Mouse (Mus musculus): ENCODE results near the gene Ankrd35. TPM values are rescaled to one million over a fixed set of nuclear protein-coding genes. Genes with fewer than 3 reads are reported as not detected.
"Not testable (repeated sequence)": the region's sequence is repeated elsewhere in the genome, so short reads cannot be mapped to it uniquely, and the experiment has no call there.

Gene Ankrd35
- polyA plus RNA-seq, 1 experiment from 2014 or later, result 1.9 TPM

DNA sequence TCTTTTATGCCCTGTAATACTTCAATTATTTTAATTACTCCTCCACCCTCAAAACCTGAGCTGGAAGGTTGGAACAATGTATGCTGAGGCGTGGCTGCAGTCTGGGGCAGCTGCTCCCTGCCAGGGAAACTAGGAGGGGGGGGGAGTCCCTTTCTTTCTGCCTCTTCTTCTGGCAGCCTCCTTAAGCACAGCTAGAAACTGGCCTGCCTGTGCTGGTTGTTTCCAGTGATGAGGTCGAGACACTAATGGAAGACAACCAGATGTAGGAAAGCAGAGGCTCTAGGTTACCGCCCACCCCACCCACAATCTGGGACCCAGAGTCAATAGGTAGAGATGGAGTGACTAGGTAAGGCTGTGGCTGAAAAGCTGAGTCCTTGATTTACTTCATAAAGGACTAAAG lies 5.8 kb downstream of the Ankrd35 start:
- no peaks in the 10 kb centered on the region; the same call in 1 of the 2 replicates for H3K27me3 ChIP-seq
- 17% methylated on average over 3 of the region's 3 CpGs for WGBS
- H3K4me2 ChIP-seq (replicated peaks), result no peak overlapping the region
- peaks cover 6% of the 10 kb centered on the region; the same call in 1 of the 2 replicates for H3K4me1 ChIP-seq
- H3K9ac ChIP-seq (replicated peaks), result no peak overlapping the region
- no peak overlapping the region for H3K4me3 ChIP-seq
- no peaks in the 10 kb centered on the region for H3K36me3 ChIP-seq
- no peak for ATAC-seq (replicated peaks)
- no peaks in the 10 kb centered on the region for H3K9me3 ChIP-seq
- no peak overlapping the region for H3K27ac ChIP-seq (replicated peaks)

DNA sequence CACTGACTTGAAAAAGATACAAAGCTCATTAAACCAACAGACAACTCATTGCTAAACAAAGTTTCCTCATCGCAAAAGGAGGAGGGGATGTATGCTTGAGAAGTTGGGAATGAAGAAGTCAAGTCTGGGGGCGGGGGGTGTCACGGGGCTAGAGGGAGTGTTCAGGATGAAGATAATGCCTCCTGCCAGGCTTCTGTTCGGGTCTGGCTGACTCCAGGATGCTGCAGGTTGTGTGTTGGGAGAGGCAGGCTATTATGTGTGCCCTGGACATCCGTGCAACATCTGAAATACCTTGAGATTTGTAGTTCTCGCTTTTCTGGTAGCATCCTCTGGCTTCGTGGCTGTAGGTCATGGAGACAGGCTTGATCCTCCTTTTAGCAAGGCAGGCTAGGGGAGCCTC lies 8.5 kb downstream of the Ankrd35 start:
- H3K9ac ChIP-seq (replicated peaks), result no peak overlapping the region
- no peak for ATAC-seq (replicated peaks)
- peaks cover 6% of the 10 kb centered on the region; the same call in 1 of the 2 replicates for H3K4me1 ChIP-seq
- H3K4me3 ChIP-seq, result no peak overlapping the region
- H3K4me2 ChIP-seq (replicated peaks), result no peak overlapping the region
- H3K36me3 ChIP-seq, result no peaks in the 10 kb centered on the region
- no peaks in the 10 kb centered on the region for H3K27me3 ChIP-seq
- 57% methylated on average over 7 of the region's 7 CpGs for WGBS
- no peak overlapping the region for H3K27ac ChIP-seq (replicated peaks)
- no peaks in the 10 kb centered on the region for H3K9me3 ChIP-seq

DNA sequence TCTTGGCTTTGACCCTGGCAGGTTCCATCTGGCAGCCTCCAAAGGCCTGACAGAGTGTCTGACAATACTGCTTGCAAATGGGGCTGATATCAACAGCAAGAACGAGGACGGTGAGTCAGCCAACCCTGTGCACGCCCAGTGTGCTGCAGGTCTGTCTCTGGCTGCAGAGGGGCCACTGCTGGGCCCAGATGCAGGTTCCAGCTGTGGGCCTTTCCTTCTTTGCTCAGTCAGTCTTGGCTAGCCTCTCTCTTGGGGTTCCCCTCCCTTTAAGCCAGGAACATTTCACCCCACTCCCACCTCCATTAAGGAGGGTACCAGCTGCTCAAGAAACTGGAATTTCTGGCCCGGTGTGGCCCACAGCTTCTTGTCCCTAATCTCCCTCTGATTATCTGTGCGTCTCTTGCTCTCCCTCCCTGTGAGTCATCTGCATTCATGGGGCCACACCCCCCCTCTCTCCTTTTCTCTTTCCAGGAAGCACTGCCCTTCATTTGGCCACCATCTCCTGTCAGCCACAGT lies 9.3 kb downstream of the Ankrd35 start:
- Histone ChIP-seq H3K27ac (replicated peaks) (no peak overlapping the region), H3K4me1 (peaks cover 6% of the 10 kb centered on the region; the same call in 1 of the 2 replicates), H3K27me3 (no peaks in the 10 kb centered on the region), H3K36me3 (no peaks in the 10 kb centered on the region), H3K9me3 (no peaks in the 10 kb centered on the region), H3K4me3 (no peak overlapping the region), H3K4me2 (replicated peaks) (no peak overlapping the region), H3K9ac (replicated peaks) (no peak overlapping the region)
- 20% methylated on average over 5 of the region's 5 CpGs for WGBS
- ATAC-seq (replicated peaks), result no peak

DNA sequence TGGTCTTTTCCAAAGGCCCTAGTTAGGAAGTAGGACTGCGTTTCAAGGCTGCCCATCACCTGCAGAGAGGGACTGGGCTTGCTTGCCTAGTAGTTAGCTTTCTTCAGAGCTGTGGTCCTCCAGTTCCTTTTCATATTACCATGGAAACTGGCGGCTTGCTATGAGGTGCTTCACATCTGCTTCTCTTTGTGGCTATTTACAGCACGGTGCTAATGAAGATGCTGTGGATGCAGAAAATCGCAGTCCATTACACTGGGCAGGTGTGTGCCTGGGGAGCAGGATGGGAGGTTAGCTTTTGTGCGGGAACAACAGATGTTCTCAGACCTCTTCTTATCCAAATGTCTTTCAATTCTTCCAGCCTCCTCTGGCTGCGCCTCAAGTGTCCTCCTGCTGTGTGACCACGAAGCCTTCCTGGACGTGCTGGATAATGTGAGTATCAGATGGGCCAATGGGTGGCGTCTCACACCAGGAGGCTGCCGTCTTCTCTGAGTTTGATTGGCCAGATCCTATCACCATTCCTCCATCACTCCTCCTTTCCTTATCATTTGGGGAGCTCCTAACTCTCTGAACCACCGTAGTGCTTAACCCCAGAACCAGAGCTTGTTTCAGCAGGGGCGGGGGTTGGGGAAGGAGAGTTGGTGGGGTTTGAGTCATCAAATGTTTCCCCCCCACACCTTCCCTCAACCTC lies 10.5 kb downstream of the Ankrd35 start:
- Histone ChIP-seq H3K9ac (replicated peaks) (no peak overlapping the region), H3K27me3 (no peaks in the 10 kb centered on the region), H3K4me1 (peaks cover 13% of the 10 kb centered on the region; the same call in 1 of the 2 replicates), H3K9me3 (no peaks in the 10 kb centered on the region), H3K27ac (replicated peaks) (peak overlapping the region; percentile 3; the same call in 1 of the 2 replicates), H3K4me3 (no peak overlapping the region), H3K4me2 (replicated peaks) (no peak overlapping the region), H3K36me3 (no peaks in the 10 kb centered on the region)
- ATAC-seq (replicated peaks), result peak; percentile 61
- WGBS, result 16% methylated on average over 12 of the region's 12 CpGs

DNA sequence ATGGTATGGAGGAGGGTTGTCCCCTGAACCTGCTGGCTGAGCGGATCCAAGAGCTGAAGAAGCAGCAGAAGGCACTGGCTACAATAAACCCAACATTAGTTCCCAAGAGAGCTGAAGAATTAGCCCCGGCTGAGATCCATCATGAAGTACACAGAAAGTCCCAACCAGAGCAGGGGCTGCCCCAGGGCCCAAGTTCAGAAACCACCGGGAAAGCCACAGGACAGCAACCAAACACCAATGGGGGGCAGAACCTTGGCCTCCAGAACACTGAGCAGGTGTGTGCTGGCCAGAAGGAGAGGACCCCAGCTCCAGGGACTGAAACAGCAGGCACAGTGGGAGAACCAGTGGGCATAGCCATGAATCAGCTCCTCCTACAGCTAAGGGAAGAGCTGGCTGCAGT lies 13.6 kb downstream of the Ankrd35 start:
- 89% methylated on average over 3 of the region's 3 CpGs for WGBS
- peaks cover 14% of the 10 kb centered on the region; the same call in 1 of the 2 replicates for H3K4me1 ChIP-seq

DNA sequence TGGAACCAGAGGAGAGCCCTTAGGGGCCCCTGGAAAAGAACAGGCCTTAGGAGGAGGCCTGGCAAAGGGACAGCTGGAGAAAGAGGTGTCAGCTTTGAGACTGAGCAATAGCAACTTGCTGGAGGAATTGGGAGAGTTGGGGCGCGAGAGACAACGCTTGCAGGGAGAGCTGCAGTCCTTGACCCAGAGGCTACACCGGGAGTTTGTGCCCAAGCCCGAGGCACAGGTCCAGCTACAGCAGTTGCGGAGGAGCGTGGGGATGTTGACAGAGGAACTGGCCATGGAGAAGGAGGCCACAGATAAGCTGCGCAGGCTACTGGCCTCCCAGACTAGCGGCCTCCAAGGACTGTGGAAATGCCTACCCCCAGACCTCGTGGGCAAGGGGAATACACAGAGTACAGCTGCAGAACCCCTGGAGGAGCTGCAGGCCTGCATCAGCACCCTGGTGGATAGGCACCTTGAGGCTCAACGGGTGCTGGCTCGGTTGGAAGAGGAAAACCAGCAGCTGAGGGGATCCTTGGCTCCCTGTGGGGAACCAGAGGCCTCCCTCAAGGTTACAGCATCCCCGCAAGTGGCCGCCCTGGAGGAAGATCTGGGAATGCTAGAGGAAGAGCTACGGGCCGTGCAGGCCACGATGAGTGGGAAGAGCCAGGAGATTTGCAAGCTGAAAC lies 14.4 kb downstream of the Ankrd35 start:
- peaks cover 14% of the 10 kb centered on the region; the same call in 1 of the 2 replicates for H3K4me1 ChIP-seq
- peak overlapping the region; percentile 10; the same call in 1 of the 2 replicates for H3K4me3 ChIP-seq
- H3K27me3 ChIP-seq, result no peaks in the 10 kb centered on the region
- peak overlapping the region; percentile 34 for H3K4me2 ChIP-seq (replicated peaks)
- no peak overlapping the region for H3K27ac ChIP-seq (replicated peaks)
- no peak for ATAC-seq (replicated peaks)
- 66% methylated on average over 17 of the region's 17 CpGs for WGBS
- 0 out of 2 replicates have a peak overlapping the region, but pooled peaks have one; percentile 10 for H3K9ac ChIP-seq (replicated peaks)
- no peaks in the 10 kb centered on the region for H3K9me3 ChIP-seq
- H3K36me3 ChIP-seq, result no peaks in the 10 kb centered on the region

More for the DNA sequence above, 13.6 kb downstream of the Ankrd35 start:
- Histone ChIP-seq H3K27me3 (no peaks in the 10 kb centered on the region), H3K4me3 (no peak overlapping the region), H3K27ac (replicated peaks) (no peak overlapping the region), H3K36me3 (no peaks in the 10 kb centered on the region), H3K9me3 (no peaks in the 10 kb centered on the region), H3K9ac (replicated peaks) (no peak overlapping the region), H3K4me2 (replicated peaks) (no peak overlapping the region)
- no peak for ATAC-seq (replicated peaks)

DNA sequence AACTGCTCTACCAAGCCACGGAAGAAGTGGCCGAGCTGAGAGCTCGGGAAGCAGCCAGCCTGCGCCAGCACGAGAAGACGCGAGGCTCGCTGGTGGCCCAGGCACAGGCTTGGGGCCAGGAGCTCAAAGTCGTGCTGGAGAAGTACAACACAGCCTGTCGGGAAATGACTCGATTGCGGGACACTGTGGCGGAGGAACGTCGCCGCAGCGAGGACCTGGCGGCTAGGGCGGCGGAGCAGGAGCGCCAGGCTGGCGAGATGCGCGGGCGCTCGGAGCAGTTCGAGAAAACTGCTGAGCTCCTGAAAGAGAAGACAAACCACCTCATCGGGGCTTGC lies 14.9 kb downstream of the Ankrd35 start:
- ATAC-seq (replicated peaks), result no peak
- H3K36me3 ChIP-seq, result no peaks in the 10 kb centered on the region
- H3K4me2 ChIP-seq (replicated peaks), result peak overlapping the region; percentile 34
- H3K4me3 ChIP-seq, result peak overlapping the region; percentile 10
- 0 out of 2 replicates have a peak overlapping the region, but pooled peaks have one; percentile 10 for H3K9ac ChIP-seq (replicated peaks)
- no peaks in the 10 kb centered on the region for H3K27me3 ChIP-seq
- no peaks in the 10 kb centered on the region for H3K9me3 ChIP-seq
- no peak overlapping the region for H3K27ac ChIP-seq (replicated peaks)
- H3K4me1 ChIP-seq, result peaks cover 14% of the 10 kb centered on the region; the same call in 1 of the 2 replicates
- 43% methylated on average over 28 of the region's 28 CpGs for WGBS

DNA sequence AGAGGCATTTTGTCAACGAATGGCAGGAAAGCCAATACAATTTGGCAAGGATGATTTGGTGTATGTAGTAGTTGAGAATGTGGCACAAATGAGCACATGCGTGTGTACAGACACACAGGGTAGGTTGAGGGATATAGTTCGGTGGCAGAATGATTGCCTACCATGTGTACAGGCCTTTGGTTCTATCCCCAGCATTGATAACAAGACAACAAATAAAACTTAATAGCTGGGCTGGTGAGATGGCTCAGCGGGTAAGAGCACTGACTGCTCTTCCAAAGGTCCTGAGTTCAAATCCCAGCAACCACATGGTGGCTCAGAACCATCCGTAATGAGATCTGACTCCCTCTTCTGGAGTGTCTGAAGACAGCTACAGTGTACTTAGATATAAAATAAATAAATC lies 16.1 kb downstream of the Ankrd35 start:
- WGBS, result 95% methylated on average over 5 of the region's 5 CpGs
- H3K4me3 ChIP-seq; H3K27ac ChIP-seq (replicated peaks); H3K9ac ChIP-seq (replicated peaks); H3K4me1 ChIP-seq; H3K27me3 ChIP-seq; H3K36me3 ChIP-seq; H3K4me2 ChIP-seq (replicated peaks); H3K9me3 ChIP-seq; ATAC-seq (replicated peaks): not testable (repeated sequence)

DNA sequence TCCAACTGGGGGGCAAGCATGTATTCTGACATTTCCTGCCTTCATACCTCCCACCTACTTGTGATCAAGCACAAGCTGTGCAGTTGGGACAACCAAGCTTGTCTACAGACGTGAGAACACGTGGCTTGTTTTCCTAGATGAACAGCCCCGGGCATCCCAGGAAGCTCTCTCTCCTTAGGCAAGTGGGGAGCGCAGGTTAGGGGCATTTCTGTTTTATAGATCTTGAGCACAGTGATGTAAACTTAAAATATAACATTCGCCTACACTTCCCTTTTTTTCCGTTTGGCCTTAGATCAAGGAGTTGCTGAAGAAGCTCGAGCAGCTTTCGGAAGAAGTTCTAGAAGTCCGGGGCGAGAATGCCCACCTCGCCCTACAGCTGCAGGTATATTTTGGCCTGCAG lies 18.9 kb downstream of the Ankrd35 start:
- no peak for ATAC-seq (replicated peaks)
- Histone ChIP-seq H3K4me2 (replicated peaks) (no peak overlapping the region), H3K4me3 (no peak overlapping the region), H3K4me1 (peaks cover 8% of the 10 kb centered on the region; the same call in 1 of the 2 replicates), H3K27ac (replicated peaks) (no peak overlapping the region), H3K36me3 (no peaks in the 10 kb centered on the region), H3K9me3 (no peaks in the 10 kb centered on the region), H3K27me3 (no peaks in the 10 kb centered on the region), H3K9ac (replicated peaks) (no peak overlapping the region)
- 89% methylated on average over 11 of the region's 11 CpGs for WGBS

DNA sequence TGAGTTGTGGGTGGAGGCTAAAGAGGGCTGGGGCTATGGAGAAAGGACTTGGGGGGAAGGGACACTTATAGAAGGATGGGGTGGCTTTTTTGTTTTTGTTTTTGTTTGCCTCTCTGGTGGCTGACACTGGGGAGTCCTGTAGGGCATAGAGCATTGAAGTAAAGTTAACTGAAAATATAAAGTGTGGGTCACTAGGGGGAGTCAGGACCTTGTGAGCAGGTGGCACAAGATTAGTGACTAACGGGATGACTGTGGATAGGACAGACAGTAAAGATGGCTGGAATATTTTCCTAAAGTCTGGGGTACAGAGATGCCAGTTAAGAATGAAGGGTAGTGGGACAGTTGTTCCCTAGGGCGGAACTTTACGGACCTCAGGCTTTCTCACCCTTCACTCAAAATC lies 20.4 kb downstream of the Ankrd35 start:
- ATAC-seq (replicated peaks), result no peak
- Histone ChIP-seq H3K9ac (replicated peaks) (no peak overlapping the region), H3K9me3 (no peaks in the 10 kb centered on the region), H3K4me1 (peaks cover 1% of the 10 kb centered on the region; the same call in 1 of the 2 replicates), H3K4me2 (replicated peaks) (no peak overlapping the region), H3K36me3 (no peaks in the 10 kb centered on the region), H3K27ac (replicated peaks) (no peak overlapping the region), H3K4me3 (no peak overlapping the region), H3K27me3 (no peaks in the 10 kb centered on the region)
- WGBS, result 53% methylated on average over 3 of the region's 3 CpGs

DNA sequence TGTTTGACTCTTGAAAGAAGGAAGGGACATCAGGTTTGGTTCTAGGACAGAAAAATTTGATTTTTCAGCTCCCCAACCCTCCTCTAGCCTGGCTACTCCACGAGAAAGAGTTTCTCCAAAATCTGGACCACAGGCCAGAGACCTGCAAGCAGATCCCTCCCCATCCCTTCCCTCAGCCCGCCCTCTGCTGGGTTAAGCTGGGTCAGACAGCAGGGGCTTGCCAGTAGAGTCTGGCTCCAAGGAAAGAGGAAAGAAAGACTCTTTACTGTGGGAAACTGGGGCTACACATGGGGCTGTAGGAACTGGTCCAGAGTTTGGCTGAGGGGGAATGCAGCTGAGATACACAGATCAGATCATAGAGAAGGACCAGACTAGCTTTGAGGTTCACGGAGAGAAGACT lies 22.6 kb downstream of the Ankrd35 start:
- Histone ChIP-seq H3K27me3 (no peaks in the 10 kb centered on the region), H3K4me1 (peaks cover 8% of the 10 kb centered on the region), H3K4me2 (replicated peaks) (no peak overlapping the region), H3K9me3 (no peaks in the 10 kb centered on the region), H3K27ac (replicated peaks) (no peak overlapping the region), H3K36me3 (no peaks in the 10 kb centered on the region), H3K4me3 (no peak overlapping the region), H3K9ac (replicated peaks) (no peak overlapping the region)
- no peak for ATAC-seq (replicated peaks)
- WGBS, result 12% methylated on average over 3 of the region's 3 CpGs

DNA sequence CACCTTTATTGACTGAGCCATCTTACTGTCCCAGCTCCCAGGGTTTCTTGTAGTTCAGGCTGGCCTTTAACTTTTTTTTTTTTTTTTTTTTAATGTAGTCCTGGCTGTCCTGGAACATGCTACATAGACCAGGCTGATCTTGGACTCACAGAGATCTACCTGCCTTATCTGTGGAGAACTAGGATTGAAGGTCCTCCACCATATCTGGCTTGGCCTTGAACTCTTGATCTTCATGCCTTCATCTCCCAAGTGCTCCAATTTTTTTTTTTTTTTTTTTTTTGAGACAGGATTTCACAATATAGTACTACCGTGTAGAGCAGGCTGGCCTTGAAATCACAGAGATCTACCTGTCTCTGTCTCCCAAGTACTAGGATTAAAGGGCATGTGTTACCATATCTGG lies 23.6 kb downstream of the Ankrd35 start:
- Histone ChIP-seq H3K27me3 (no peaks in the 10 kb centered on the region), H3K27ac (replicated peaks) (no peak overlapping the region), H3K9me3 (no peaks in the 10 kb centered on the region), H3K9ac (replicated peaks) (no peak overlapping the region), H3K4me3 (no peak overlapping the region), H3K36me3 (no peaks in the 10 kb centered on the region), H3K4me2 (replicated peaks) (no peak overlapping the region), H3K4me1 (peaks cover 11% of the 10 kb centered on the region)
- no peak for ATAC-seq (replicated peaks)
- 87% methylated on average over 1 of the region's 1 CpGs for WGBS
